8 mouse cellular contexts compared by ENCODE assay signal in genomic region chr2:163858254-163858947, GRCm38 (mm10). TPM values are rescaled to one million over a fixed set of nuclear protein-coding genes. Genes with fewer than 3 reads are reported as not detected.
A peak's percentile ranks its signal among the peaks of the same experiment; 100 is the strongest.
DNase-seq lines count a peak whose midpoint lies in the region; ATAC-seq and TF ChIP-seq lines count a peak whose summit lies in the region.

No protein-coding gene starts in this region.

- H3K4me3 ChIP-seq in heart, embryonic 13.5 days = peak overlapping the region; percentile 26
- H3K4me3 ChIP-seq in midbrain, embryonic 11.5 days (ENCODE audit: low read depth, low read length) = no peak overlapping the region

- peak overlapping the region; percentile 57 for H3K4me2 ChIP-seq in heart, embryonic 13.5 days
- H3K4me2 ChIP-seq in midbrain, embryonic 11.5 days = peak overlapping the region; percentile 23

- H3K9me3 ChIP-seq in heart, embryonic 13.5 days = no peaks in the 10 kb centered on the region
- H3K9me3 ChIP-seq in midbrain, embryonic 11.5 days (ENCODE audit: control insufficient read depth, low read length) = no peaks in the 10 kb centered on the region

- in situ Hi-C loops in Patski (cut with MboI; ENCODE audit: low pct_unique_long_range_greater_than_20kb) = no loop called here

- no peak for ATAC-seq in Patski
- ATAC-seq in common myeloid progenitor, adult 5-6 weeks (replicated peaks; ENCODE audit: low read depth, poor library complexity, severe bottlenecking) = peak; percentile 67
- ATAC-seq in heart, embryonic 13.5 days (ENCODE audit: extremely low read depth, insufficient number of reproducible peaks, low FRiP score, low TSS enrichment) = no peak
- ATAC-seq in midbrain, embryonic 11.5 days (ENCODE audit: low FRiP score) = peak; percentile 85

- peaks cover 45% of the 10 kb centered on the region for H3K27me3 ChIP-seq in Patski
- peaks cover 92% of the 10 kb centered on the region for H3K27me3 ChIP-seq in heart, embryonic 13.5 days (replicated peaks)
- H3K27me3 ChIP-seq in midbrain, embryonic 11.5 days (ENCODE audit: control insufficient read depth, insufficient read depth, low read length) = peaks cover 32% of the 10 kb centered on the region

- POLR2A ChIA-PET in Patski (lab: Charles Lee) = interaction anchor here (0.6 kb wide), 1 partner anchor 13 kb away, joined by 5 read pairs; no protein-coding TSS in a partner anchor

- H3K9ac ChIP-seq in heart, embryonic 13.5 days = 0 out of 2 replicates have a peak overlapping the region, but pooled peaks have one; percentile 28
- peak overlapping the region; percentile 12; the same call in 1 of the 2 replicates for H3K9ac ChIP-seq in midbrain, embryonic 11.5 days (ENCODE audit: low read length)

- no peak overlapping the region for H3K27ac ChIP-seq in heart, embryonic 13.5 days (replicated peaks)
- no peak overlapping the region for H3K27ac ChIP-seq in midbrain, embryonic 11.5 days (ENCODE audit: low read depth, low read length)

- DNase-seq in kidney, adult 18-20 months = peak; percentile 18
- DNase-seq in kidney, postnatal 25 days = no peak
- DNase-seq in Patski (ENCODE audit: low read depth, low spot score) = no peak
- peak; percentile 65 to 68 for DNase-seq in kidney, postnatal 4 days
- peak; percentile 98 for DNase-seq in midbrain, embryonic 11.5 days (ENCODE audit: low spot score, missing footprints)
- peak; percentile 83 for DNase-seq in testis, postnatal 10 days (ENCODE audit: low spot score)

- H3K4me1 ChIP-seq in heart, embryonic 13.5 days = peaks cover 11% of the 10 kb centered on the region; the same call in 1 of the 2 replicates
- H3K4me1 ChIP-seq in midbrain, embryonic 11.5 days (ENCODE audit: control insufficient read depth, insufficient read depth, low read length) = peaks cover 3% of the 10 kb centered on the region; the same call in 1 of the 2 replicates

- CTCF ChIA-PET in Patski (lab: Charles Lee) = interaction anchor here (0.7 to 2.5 kb wide), 3 partner anchors 28 to 94 kb away, joined by 3 to 7 read pairs (median 4); no protein-coding TSS in a partner anchor

- 15% methylated on average over 50 of the region's 50 CpGs for WGBS in heart, embryonic 13.5 days
- WGBS in midbrain, embryonic 11.5 days = 17% methylated on average over 50 of the region's 50 CpGs

- TF ChIP-seq CTCF in Patski (IDR thresholded peaks at IDR 0.05) = peak; percentile 98

- no peaks in the 10 kb centered on the region for H3K36me3 ChIP-seq in heart, embryonic 13.5 days
- no peaks in the 10 kb centered on the region for H3K36me3 ChIP-seq in midbrain, embryonic 11.5 days (ENCODE audit: control insufficient read depth, insufficient read depth, low read length)

RNA-seq across cellular contexts. Expression of gene Kcnk15, which starts 5.0 kb away (rescaled TPM):
- polyA plus RNA-seq in Patski (2021) = not detected
- not detected in 2 replicates for total RNA-seq in common myeloid progenitor, adult 5-6 weeks (2017)
- not detected in 2 replicates for polyA plus RNA-seq in heart, embryonic 13.5 days (2015; fragmentation: Nextera tagmentation; extraction: Ambion mirVana)
- not detected in 2 replicates for polyA plus RNA-seq in midbrain, embryonic 11.5 days (2014; fragmentation: Nextera tagmentation; extraction: Ambion mirVana)

RNA-seq across cellular contexts. Expression of gene Ccn5, which starts 37.7 kb away (rescaled TPM):
- polyA plus RNA-seq in Patski (2021) = 143 TPM
- not detected in 2 replicates for total RNA-seq in common myeloid progenitor, adult 5-6 weeks (2017)
- 0.16 and 0.28 TPM in 2 replicates for polyA plus RNA-seq in heart, embryonic 13.5 days (2015; fragmentation: Nextera tagmentation; extraction: Ambion mirVana)
- polyA plus RNA-seq in midbrain, embryonic 11.5 days (2014; fragmentation: Nextera tagmentation; extraction: Ambion mirVana) = 0.40 and 0.54 TPM in 2 replicates

Comparison
In these comparisons a context has a peak if more than half of its experiments do, and no peak if none do; other contexts are left out.
1. DNase-seq: peak in kidney, adult 18-20 months (single experiment), kidney, postnatal 4 days (2 of 2), midbrain, embryonic 11.5 days (single experiment) and testis, postnatal 10 days (single experiment); none in kidney, postnatal 25 days (0 of 2) and Patski (single experiment).
2. ATAC-seq: peak in common myeloid progenitor, adult 5-6 weeks (single experiment) and midbrain, embryonic 11.5 days (single experiment); none in Patski (single experiment) and heart, embryonic 13.5 days (single experiment).
3. RNA of gene Ccn5, which starts 37.7 kb away (polyA plus RNA-seq): 143 TPM in Patski (single experiment); 0.40 to 0.54 TPM in midbrain, embryonic 11.5 days and 0.16 to 0.28 TPM in heart, embryonic 13.5 days; every median in the first group is over 10 times any median in the second.